Mouse (Mus musculus) cerebellum, adult 9-10 months (tissue): Measurements from ENCODE around the gene Pdgfa.

ENCODE experiments used
- DNase-seq: peaks from one replicate; pipeline ENCODE4 v3.0.0; 2022

The Pdgfa gene

GRCm38 (mm10) chr5:138997171-138997788 lies at the start of gene Pdgfa:
Gene Pdgfa (minus strand): TSS chr5:138997370.
- DNase-seq = no peak

GRCm38 (mm10) chr5:139046636-139047035 lies 49.5 kb upstream of the Pdgfa start:
- no peak for DNase-seq

- DNase-seq = no peak
Measured at GRCm38 (mm10) chr5:139043546-139043945, 46.4 kb upstream of the Pdgfa start.

- DNase-seq = no peak
Measured at GRCm38 (mm10) chr5:139042299-139042698, 45.1 kb upstream of the Pdgfa start.

GRCm38 (mm10) chr5:139035171-139035570 lies 38.0 kb upstream of the Pdgfa start:
- no peak for DNase-seq

- no peak for DNase-seq
Measured at GRCm38 (mm10) chr5:139034746-139035145, 37.6 kb upstream of the Pdgfa start.

GRCm38 (mm10) chr5:139033406-139034317 lies 36.5 kb upstream of the Pdgfa start:
- DNase-seq = peak; percentile 50

- DNase-seq = no peak
Measured at GRCm38 (mm10) chr5:139027603-139028002, 30.4 kb upstream of the Pdgfa start.

GRCm38 (mm10) chr5:139024351-139025105 lies 27.4 kb upstream of the Pdgfa start:
- peak; percentile 66 for DNase-seq

- no peak for DNase-seq
Measured at GRCm38 (mm10) chr5:139020595-139020994, 23.4 kb upstream of the Pdgfa start.

GRCm38 (mm10) chr5:139017371-139018124 lies 20.4 kb upstream of the Pdgfa start:
- DNase-seq = no peak

GRCm38 (mm10) chr5:139015097-139015496 lies 17.9 kb upstream of the Pdgfa start:
- DNase-seq = no peak

- no peak for DNase-seq
Measured at GRCm38 (mm10) chr5:139010649-139011048, 13.5 kb upstream of the Pdgfa start.

GRCm38 (mm10) chr5:139007141-139007775 lies 10.1 kb upstream of the Pdgfa start:
- DNase-seq = peak; percentile 56

GRCm38 (mm10) chr5:139004588-139004987 lies 7.4 kb upstream of the Pdgfa start:
- DNase-seq = no peak

GRCm38 (mm10) chr5:138999716-139000115 lies 2.5 kb upstream of the Pdgfa start:
- no peak for DNase-seq

GRCm38 (mm10) chr5:138997936-138998580 lies 888 bp upstream of the Pdgfa start:
- no peak for DNase-seq

GRCm38 (mm10) chr5:138996322-138997073 lies 672 bp downstream of the Pdgfa start:
- peak; percentile 69 for DNase-seq

GRCm38 (mm10) chr5:138995721-138996311 lies 1.4 kb downstream of the Pdgfa start:
- peak; percentile 71 for DNase-seq
